Mouse (Mus musculus): Measurements from ENCODE around the gene 0610012G03Rik.

The 0610012G03Rik gene

GRCm38 (mm10) chr16:31932255-31932654, 16.0 kb downstream of the 0610012G03Rik start:
- no peak for DNase-seq

GRCm38 (mm10) chr16:31931330-31931729, 17.0 kb downstream of the 0610012G03Rik start:
- no peak for DNase-seq

GRCm38 (mm10) chr16:31927412-31927811, 20.9 kb downstream of the 0610012G03Rik start:
- DNase-seq: no peak

- DNase-seq: no peak
Observed at GRCm38 (mm10) chr16:31926547-31927182, 21.6 kb downstream of the 0610012G03Rik start.

DNA sequence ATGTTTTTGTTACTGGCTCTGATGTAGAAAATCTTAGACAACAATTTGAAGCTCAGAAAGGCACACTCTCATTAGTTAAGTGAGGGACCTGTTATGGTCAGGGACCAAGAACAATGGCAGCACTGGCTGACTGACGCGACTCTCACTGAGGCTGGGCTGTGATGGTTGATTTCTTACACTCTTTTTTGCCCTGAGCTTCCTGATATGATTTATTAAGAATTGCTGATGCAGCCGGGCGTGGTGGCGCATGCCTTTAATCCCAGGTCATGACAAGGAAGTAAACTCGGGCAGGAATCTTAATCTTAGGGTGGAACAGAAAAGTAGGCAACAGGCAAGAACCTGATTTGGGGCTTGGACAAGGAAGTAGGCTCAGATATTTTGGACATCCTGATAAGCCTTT, 22.2 kb downstream of the 0610012G03Rik start:
- no peak for DNase-seq

GRCm38 (mm10) chr16:31924368-31924767, 23.9 kb downstream of the 0610012G03Rik start:
- no peak for DNase-seq

DNA sequence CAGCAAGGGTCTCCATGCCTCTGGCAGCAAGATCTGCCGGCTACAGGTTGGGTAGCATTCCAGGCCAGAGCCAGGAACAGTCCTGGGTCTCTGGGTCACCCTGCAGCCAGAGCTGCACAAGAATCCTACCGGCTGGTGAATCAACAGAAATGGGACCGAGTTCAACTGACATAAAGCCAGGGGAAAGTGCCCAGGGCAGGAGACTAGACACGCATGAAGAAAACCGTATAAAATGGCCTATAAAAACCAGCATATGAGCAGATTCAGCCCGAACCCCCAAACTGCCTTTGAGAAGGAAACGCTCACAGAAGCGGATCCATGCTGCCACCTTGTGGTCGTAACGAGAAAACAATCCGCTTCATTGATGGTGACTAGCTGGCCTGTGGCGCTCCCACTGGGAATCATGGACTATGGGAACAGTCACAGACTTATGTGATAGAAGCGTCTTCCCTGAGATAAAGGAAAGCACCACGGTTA, 30.0 kb downstream of the 0610012G03Rik start:
- peak; percentile 70 for DNase-seq

DNA sequence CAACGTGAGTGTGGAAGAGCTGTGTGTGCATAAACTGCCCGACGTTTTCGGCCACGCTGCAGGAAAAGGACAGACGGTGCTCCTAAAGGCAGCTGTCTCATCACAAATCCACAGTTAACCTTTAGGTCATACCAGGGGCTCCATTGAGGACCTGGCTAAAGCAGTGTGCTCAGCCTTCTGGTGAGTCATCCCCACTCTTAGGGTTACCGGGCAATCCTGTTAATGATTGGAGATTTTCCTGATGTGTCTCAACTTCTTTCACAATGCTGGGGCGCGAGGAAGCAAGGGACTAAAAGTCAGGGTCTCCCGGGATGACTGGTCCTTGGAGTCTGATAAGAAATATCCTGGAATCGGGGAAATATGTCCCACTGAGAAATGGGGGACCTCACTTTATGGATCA, 30.5 kb downstream of the 0610012G03Rik start:
- no peak for DNase-seq

- DNase-seq: no peak
Observed at GRCm38 (mm10) chr16:31910281-31910847, 37.9 kb downstream of the 0610012G03Rik start.

DNA sequence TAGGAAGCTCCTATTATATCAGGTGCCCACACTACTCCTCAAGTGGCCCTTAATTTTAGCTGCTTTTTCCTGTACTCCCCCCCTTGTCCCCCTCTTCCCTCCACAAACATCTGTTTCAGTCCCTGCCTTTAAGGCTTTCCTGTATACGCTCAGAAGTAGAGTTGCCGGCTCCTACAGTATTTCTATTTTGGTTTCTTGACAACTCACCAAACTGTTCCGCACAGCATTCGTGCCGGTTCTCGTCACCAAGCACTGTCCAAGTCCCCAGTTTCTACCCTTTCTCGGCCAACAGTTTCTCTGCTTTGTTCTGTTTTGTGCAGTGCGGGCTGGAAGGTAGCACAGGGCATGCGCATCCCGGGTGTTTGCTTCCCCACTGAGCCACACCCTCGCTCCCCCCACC, 39.3 kb downstream of the 0610012G03Rik start:
- DNase-seq: no peak

- DNase-seq: peak; percentile 49
Observed at GRCm38 (mm10) chr16:31906896-31907295, 41.4 kb downstream of the 0610012G03Rik start.

GRCm38 (mm10) chr16:31905891-31906825, 42.1 kb downstream of the 0610012G03Rik start:
- DNase-seq: no peak

GRCm38 (mm10) chr16:31905331-31905730, 43.0 kb downstream of the 0610012G03Rik start:
- DNase-seq: no peak

DNA sequence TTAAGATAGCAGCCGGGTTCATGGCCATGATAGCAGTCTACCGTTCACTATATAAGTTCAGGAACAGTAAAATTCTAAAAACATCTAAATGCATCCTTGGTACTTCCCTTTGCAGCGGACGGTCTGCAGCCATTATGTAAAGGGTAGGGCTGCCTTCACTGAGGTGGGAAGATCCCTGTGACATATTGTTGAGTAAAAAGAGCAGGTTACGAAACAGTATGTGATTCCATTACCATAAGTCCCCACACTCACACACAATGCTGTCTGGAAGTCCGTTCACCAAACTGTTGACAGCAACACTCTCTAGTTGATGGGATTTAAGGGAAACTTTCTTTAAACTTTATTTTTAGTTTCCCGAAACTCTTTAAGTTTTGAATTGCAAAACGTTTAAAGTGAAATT, 45.1 kb downstream of the 0610012G03Rik start:
- DNase-seq: no peak

GRCm38 (mm10) chr16:31901886-31902285, 46.4 kb downstream of the 0610012G03Rik start:
- no peak for DNase-seq

- DNase-seq: no peak
Observed at GRCm38 (mm10) chr16:31898546-31899326, 49.6 kb downstream of the 0610012G03Rik start.
